Mouse (Mus musculus) neutrophil, adult 5-6 weeks (primary cell): Measurements from ENCODE around the gene H2-M10.6. TPM values are rescaled to one million over a fixed set of nuclear protein-coding genes. Genes with fewer than 3 reads are reported as not detected.
"Not testable (repeated sequence)": the region's sequence is repeated elsewhere in the genome, so short reads cannot be mapped to it uniquely, and the experiment has no call there.

Experiments
- ATAC-seq: fragments of 151-379, 151-347 bp; 2 replicates; pipeline ENCODE4 v1.8.0; 2017; ENCODE audit warnings: mild to moderate bottlenecking, moderate TSS enrichment; ENCODE audit not compliant: insufficient number of reproducible peaks, poor library complexity, low FRiP score, severe bottlenecking; ENCODE audit errors: extremely low read depth
- total RNA-seq: library from RNA; stranded (forward); fragments of 200-1000 nt; gene quantifications from 2 replicates; pipeline ENCODE4 v1.2.3, GENCODE M21; 2017

The H2-M10.6 gene
- total RNA-seq: not detected in 2 replicates

DNA sequence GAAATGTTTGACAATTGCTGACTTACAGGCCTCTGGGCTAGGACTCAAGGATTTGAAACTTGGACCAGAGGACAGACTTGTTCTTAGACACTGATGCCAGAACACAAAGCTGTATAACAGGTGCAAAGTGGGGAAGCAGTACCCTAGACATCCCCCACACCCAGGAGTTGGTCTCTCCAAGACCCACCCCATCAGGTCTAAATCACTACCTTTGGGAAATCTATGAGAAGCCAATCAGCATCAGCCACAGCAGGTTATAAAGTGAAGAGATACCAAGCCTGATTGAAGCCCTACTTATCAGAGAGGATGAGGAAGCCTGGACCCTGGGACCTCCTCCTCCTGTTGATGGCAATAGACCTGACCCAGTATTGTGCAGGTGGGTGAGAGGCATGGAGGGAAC is at the start of gene H2-M10.6:
TSS of gene H2-M10.6 (plus strand) at position 301 of the 400 bp plus-strand sequence.
- ATAC-seq: no peak

DNA sequence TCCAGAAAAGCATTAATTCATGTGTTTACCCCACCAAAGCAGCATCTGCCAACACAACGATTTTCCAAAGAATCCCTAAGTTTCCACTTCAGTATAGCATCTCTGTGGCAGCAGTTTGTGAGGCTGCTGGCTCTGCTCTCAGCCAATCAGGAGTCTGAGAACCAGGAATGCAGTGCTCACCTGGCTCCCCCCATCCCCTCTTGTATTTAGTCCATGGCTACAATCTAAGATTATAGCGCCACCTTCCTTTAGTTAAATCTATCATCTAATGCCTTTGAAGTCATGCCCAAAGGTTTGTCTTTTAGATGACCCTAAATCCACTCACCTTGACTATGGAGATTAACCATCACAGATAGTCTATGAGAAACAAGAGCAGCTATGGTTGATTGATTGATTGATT is 48.2 kb upstream of the H2-M10.6 start:
- ATAC-seq: no peak

DNA sequence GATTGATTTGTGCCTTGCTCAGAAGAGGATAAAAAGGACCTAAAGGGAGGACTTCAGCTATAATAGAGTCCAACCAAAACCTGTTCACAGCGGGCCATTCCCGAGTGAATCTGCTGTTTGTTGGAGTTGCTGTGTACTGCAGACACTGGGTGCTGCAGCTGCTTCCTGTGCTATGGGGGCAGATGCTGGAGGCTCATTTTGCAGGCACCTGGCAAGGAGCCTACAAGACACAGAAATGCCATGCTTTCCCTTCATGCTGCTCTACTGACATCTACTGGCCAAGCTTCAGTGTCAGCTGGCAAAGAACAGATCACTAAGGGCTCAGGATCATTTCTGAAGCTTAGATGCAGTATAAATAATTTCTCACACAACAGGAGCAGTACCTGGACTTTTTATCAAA is 47.7 kb upstream of the H2-M10.6 start:
- ATAC-seq: not testable (repeated sequence)

DNA sequence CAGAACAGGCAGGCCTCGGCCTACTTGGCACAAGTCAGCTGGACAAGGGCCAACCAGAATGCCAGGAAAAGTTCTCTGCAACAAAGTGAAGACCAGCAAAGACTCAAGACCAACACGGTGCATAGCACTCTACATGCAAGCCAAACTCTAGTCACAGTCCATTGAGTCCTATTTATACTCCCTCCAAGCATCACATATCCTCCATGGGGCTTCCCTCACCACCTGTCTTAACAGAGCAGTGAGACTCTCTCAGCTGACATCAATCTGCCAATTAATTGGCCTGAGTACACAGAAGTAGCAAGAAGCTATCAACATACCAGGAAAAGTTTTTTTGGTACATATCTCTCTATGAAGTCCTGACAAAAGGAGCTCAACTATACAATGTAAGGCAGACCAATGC is 46.6 kb upstream of the H2-M10.6 start:
- not testable (repeated sequence) for ATAC-seq

DNA sequence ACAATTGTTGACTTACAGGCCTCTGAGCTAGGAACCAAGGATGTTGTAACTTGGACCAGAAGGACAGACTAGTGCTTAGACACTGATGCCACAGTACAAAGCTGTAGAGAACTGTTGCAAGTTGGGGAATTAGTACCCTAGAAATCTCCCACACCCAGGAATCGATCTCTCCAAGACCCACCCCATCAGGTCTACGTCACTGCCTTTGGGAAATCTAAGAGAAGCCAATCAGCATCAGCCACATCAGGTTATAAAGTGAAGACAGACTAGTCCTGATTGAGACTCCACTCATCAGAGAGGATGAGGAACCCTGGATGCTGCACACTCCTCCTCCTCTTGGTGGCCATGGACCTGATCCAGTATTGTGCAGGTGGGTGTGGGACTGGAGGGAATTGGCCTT is 39.4 kb upstream of the H2-M10.6 start, which contains the start of gene H2-M10.5:
TSS of gene H2-M10.5 (plus strand) at position 301 of the 400 bp plus-strand sequence.
- ATAC-seq: not testable (repeated sequence)

DNA sequence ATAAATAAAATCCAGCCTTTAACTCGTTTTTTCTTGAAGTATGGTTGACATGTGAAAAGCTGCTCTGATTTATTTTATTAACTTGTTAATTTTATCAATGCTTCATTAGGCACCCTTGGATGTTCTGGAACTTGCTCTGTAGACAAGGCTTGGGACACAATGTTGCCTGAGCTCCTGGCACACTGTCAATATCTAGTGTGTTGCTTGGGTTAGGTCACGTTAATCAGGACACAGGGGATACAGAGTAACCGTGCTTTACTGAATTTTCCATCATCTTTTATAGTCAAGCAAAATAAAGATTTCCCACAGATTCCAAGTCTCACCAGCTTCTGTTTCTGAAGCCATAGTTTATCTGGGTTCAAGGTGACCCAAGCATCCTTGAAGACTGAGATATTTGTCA is 30.4 kb upstream of the H2-M10.6 start:
- ATAC-seq: no peak

DNA sequence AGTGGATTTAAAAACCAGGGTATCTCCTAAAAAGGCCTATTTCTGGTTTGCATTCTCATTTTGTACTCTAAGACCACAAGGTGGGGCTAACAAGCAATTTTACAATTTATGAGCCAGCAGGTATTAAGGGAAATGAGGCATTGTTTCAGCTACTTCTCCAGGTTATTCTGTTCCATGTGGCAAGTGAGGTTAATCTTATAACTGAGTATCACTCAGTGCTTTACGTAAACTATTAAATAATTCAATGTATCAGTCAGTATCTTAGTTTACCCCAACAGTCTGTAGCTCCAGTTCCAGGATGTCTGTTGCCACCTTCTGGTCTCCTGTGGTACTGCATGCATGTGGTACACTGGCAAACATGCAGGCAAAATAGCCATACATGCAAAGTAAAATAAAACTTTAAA is 25.5 kb upstream of the H2-M10.6 start:
- peak; percentile 67 for ATAC-seq

DNA sequence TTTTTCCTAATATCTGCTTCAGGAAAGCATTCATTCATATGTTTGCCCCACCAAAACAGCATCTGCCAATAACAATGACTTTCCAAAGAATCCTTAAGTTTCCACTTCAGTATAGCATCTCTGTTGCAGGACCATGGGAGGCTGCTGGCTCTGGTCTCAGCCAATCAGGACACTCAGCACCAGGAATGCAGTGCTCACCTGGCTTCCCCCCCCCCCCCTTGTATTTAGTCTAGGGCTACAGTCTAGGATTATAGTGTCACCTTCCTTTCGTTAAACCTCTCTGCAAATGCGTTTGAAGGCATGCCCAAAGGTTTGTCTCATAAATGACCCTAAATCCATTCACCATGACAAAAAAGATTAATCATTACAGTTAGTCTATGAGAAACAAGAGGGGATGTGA is 23.6 kb upstream of the H2-M10.6 start:
- ATAC-seq: no peak

DNA sequence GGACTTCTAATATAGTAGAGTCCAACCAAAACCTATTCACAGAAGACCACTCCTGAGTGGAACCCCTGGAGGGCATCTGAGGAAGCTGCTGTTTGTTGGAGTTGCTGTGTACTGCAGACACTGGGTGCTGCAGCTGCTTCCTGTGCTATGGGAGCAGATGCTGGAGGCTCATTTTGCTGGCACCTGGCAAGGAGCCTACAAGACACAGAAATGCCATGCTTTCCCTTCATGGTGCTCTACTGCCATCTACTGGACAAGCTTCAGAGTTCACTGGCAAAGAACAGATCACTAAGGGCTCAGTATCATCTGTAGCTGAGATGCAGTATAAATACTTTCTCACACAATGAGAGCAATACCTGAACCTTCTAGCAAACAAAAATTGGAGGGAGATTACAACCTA is 23.2 kb upstream of the H2-M10.6 start:
- ATAC-seq: peak; percentile 67; the same call in 1 of the 2 replicates

DNA sequence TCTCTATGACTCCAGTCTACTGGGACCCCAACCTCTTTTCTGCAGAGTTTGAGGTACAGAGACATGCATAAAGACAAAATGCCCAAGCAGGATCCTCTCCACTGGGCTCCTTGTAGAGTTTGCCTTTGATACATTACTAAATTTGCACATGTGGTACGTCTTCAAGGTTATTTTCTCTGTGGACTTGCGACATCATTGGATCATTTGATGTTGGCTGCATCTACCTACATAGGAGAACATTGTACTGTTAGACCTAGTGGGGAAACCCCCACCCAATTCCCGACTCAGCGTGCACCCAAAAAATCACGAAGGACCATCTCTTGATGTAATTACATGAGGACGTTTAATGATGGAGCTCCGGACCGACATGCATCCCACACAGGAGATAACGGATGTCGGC is 12.5 kb upstream of the H2-M10.6 start:
- ATAC-seq: no peak

DNA sequence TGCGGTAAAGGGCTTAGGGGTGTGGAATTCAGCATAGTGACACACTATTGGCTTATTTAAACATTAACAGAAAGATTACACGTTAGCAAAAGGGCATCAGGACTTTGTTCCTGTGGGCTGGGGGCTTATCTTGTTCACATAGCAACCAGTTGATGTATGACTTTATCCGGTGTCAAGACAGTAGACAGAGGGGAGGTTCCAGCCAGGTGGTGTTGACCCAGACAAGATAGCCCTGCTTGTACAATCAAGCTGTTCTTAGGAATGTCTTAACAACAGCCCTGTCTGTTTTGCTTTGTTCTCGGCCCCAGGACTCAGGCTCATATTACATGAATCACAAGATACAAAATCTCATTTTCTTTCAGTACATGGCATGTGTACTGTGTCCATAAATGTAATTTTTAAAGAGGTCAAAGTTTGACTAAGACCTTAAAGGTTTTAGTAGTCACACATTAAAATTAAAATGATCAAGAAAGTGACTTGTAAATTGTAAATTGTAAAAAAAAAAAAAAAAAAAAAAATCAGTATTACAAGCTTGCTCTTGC is 12.0 kb upstream of the H2-M10.6 start:
- ATAC-seq: not testable (repeated sequence)

DNA sequence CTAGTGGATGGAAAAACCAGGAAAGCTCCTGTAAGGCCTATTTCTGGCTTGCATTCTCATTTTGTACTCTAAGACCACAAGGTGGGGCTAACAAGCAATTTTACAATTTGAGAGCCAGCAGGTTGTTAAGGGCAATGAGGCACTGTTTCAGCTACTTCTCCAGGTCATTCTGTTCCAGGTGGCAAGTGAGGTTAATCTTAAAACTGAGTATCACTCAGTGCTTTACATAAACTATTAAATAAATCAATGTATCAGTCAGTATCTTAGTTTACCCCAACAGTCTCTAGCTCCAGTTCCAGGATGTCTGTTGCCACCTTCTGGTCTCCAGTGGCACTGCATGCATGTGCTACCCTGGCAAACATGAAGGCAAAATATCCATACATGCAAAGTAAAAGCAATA is 12.0 kb downstream of the H2-M10.6 start:
- ATAC-seq: peak; percentile 65

DNA sequence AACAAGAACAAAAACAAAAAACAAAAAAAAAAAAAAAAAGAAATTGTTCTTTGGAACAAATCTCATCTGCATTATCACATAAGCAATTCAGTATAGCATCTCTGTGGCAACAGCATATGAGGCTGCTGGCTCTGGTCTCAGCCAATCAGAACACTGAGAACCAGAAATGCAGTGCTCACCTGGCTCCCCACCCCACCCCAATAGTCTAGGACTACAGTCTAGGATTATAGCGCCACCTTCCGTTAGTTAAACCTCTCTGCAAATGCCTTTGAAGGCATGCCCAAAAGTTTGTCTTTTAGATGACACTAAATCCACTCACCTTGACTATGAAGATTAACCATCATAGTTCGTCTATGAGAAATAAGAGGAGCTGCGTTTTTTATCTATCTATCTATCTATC is 13.6 kb downstream of the H2-M10.6 start:
- ATAC-seq: peak; percentile 44; the same call in 1 of the 2 replicates

DNA sequence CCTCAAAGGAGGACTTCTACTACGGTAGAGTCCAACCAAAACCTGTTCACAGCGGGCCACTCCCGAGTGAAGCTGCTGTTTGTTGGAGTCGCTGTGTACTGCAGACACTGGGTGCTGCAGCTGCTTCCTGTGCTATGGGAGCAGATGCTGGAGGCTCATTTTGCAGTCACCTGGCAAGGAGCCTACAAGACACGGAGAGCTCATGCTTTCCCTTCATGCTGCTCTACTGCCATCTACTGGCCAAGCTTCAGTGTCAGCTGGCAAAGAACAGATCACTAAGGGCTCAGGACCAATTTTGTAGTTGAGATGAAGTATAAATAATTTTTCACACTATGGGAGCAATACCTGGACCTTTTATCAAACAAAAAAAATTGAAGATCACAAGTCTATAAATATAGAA is 14.0 kb downstream of the H2-M10.6 start:
- peak; percentile 67; the same call in 1 of the 2 replicates for ATAC-seq

DNA sequence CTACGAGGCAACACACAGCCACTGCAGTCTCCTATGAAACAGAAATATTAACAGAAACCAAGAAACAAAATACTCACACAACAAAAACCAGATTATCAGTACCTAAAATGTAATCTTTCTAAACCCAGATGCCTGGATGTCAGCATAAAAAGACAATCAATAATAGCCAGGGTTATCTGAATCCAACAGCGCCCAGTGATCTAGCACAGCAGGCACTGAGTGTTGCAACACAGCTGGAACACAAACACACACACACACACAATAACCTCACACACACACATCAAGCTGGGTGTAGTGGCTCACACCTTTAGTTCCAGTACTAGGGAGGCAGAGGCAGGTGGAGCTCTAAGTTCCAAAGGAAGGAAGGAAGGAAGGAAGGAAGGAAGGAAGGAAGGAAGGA is 16.5 kb downstream of the H2-M10.6 start:
- ATAC-seq: no peak

DNA sequence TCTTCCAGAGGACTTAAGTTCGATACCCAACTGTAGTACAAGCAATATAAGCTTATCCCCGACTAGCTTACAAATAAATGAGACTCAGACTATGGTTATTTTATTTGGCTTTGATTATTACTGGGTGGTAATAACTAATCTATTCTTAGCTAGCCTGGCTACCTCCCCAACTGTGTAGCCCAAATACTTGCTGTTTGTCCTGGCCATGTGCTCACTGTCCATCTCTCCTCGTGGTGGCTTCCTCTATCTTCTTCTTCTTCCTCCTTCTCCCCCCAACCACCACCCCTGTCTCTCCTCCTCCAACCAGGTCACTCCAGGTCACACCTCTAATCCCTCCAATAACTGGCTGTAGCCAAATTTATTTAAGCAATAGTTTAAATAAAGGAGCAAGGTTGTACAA is 18.5 kb downstream of the H2-M10.6 start:
- no peak for ATAC-seq

DNA sequence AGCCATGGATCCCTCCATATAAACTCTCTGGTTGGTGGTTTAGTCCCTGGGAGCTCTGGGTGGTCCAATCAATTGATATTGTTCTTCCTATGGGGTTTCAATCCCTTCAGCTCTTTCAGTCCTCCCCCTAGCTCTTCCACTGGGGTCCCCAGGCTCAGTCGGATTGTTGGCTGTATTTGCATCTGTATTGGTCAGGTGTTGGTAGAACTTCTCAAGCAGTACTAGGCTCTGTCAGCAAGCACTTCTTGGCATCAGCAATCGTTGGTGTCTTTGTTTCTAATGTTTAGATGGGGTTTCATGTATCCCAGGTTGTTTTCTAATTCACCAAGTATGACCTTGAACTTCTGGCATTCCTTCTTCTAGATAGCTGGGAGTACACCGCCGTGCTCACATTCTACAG is 20.7 kb downstream of the H2-M10.6 start:
- no peak for ATAC-seq

DNA sequence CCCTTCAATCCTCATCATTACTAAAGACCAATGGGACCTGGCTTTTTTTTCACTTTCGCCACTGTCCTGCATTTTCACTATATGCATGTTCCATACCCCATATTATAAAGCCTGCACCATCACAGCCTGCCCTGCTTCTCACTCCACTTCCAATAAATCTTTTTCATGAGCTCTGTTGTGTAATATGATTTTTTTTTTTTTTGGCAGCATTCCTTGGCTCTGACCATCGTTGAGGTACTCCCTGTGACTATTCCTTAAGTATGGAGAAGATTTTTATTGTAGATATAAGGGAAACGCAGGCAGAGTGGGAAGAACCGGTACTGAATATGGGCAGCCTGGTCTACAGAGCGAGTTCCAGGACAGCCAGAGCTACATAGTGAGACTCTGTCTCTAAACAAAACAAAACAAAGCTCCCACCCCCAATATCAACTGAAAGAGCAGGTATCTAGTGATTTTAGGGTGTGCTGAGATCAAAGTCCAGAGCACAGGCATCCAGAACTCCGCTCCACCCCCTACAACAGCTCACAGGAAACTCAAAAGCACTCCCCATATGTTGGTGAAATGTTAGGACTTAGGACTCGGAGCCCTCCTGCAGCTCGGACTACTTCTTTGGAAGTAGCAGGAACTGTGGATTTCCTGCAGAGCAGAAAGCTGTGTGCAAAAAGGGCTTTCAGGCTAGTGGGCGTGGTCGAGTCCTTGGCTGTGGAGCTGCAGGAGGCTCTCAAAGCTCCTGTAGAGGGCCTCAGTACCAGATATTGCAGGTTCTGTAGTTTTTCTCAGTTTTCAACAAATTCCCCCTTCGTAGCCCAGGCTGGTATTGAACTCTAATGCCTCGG is 23.8 kb downstream of the H2-M10.6 start:
- ATAC-seq: peak; percentile 18; the same call in 1 of the 2 replicates

DNA sequence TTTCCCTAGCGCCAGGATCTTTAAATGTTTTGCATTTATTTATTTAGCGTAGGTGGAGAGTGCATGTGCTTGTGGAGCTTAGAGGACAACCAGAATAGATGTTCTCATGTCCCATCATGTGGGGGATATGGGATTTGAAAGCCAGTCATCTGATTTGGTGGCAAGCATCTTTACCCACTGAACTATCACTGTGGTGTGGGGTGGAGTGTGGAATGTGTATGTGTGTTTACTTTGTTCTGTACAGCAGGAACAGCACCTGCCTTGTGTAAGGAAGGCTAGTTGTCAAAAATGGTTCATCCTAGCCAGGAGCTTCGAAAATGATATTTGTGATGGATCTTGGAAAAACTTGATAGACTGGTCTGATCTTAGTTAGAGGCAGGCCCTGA is 24.4 kb downstream of the H2-M10.6 start:
- no peak for ATAC-seq

DNA sequence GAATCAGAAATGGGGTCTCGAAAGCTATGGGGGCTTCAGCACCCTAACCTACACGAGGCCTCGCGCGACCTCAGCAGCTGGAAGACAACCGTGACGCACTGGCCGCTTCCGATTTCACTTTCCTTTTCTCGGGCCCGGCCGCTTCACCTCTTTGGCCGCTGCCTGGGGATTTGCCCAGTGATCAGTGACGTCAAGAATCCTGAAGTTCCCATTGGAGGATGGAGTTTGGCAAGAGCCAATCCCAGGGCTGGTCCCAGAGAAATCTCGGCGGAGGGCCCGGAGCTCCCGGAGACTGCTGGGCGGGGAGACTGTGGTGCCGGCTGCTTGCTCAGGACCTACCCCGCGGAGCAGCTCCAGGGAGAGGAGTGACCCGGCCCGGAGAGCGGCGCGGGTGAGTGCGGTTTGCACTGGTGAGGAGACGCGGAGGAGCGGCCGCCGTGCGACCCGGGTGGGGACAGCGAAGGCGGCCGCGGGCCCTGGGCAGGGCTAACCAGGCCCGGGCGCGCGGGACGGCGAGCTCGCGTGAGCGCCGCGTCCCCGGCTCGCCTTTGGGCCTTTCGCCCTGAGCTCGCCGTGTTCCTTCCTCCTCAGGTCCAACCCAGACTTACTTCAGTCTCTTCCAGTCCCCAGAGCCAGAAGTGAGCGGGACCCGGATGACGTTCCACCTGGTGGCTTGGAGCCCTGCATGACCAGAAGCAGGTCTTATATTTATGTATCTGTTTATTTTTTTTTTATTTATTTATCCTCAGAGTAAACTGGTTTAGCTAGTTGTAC is 25.1 kb downstream of the H2-M10.6 start, which contains the start of gene Trim26:
TSS of gene Trim26 (plus strand) at position 261 of the 774 bp plus-strand sequence.
- peak; percentile 97 for ATAC-seq
